Mouse (Mus musculus) hindbrain, postnatal 0 days (tissue): ENCODE data around the gene Neurl4. TPM values are rescaled to one million over a fixed set of nuclear protein-coding genes. Genes with fewer than 3 reads are reported as not detected.
A peak's percentile ranks its signal among the peaks of the same experiment; 100 is the strongest.
"Not testable (repeated sequence)": the region's sequence is repeated elsewhere in the genome, so short reads cannot be mapped to it uniquely, and the experiment has no call there.

ENCODE experiments used
- ATAC-seq: fragments of 200-750 bp; cut with Nextera tagmentation; 2 replicates; pipeline ENCODE4 v1.8.0; 2017; ENCODE audit warnings: mild to moderate bottlenecking, moderate TSS enrichment, moderate library complexity
- DNase-seq: peaks from one replicate; pipeline ENCODE4 v3.0.0-alpha.2; 2015; ENCODE audit warnings: low spot score
- H3K27ac ChIP-seq: fragments of 300-500 bp; sonication (generic); 2 replicates; pipeline ENCODE4 v1.5.1; 2014; ENCODE audit warnings: mild to moderate bottlenecking
- H3K27me3 ChIP-seq: fragments of 300-500 bp; sonication (generic); 2 replicates; pipeline ENCODE4 v1.6.1; 2014; ENCODE audit warnings: low read length, mixed read lengths; ENCODE audit not compliant: insufficient read depth
- H3K36me3 ChIP-seq: fragments of 300-500 bp; sonication (generic); 2 replicates; pipeline ENCODE4 v1.6.1; 2014; ENCODE audit warnings: low read length, mixed read lengths; ENCODE audit not compliant: insufficient read depth
- H3K4me1 ChIP-seq: fragments of 300-500 bp; sonication (generic); 2 replicates; pipeline ENCODE4 v1.6.1; 2014; ENCODE audit warnings: antibody characterized with exemption, low read length, mixed read lengths; ENCODE audit not compliant: insufficient read depth
- H3K4me2 ChIP-seq: fragments of 300-500 bp; sonication (generic); 2 replicates; pipeline ENCODE4 v1.6.1; 2014; ENCODE audit warnings: low read depth, mild to moderate bottlenecking, low read length, moderate library complexity, mixed read lengths
- H3K4me3 ChIP-seq: fragments of 300-500 bp; sonication (generic); 2 replicates; pipeline ENCODE4 v1.5.1; 2014; ENCODE audit warnings: low read length
- H3K9ac ChIP-seq: fragments of 300-500 bp; sonication (generic); replicated peaks from 2 replicates; pipeline ENCODE4 v1.6.1; 2014; ENCODE audit warnings: mild to moderate bottlenecking, low read length, moderate library complexity, mixed read lengths
- H3K9me3 ChIP-seq: fragments of 300-500 bp; sonication (generic); 2 replicates; pipeline ENCODE4 v1.6.1; 2016; ENCODE audit warnings: low read length, mixed read lengths
- CTCF ChIP-seq: IDR thresholded peaks from 2 replicates; pipeline ENCODE4 v1.5.1; 2016; ENCODE audit warnings: antibody characterized with exemption, control low read depth, low read depth
- WGBS: fragments of 180-500 bp; shearing (Covaris S2); extraction: QIAGEN DNeasy Blood & Tissue Kit; methylation state at CpG from one replicate; pipeline ENCODE4 v1.1.7; 2014; 5-methylcytosine and 5-hydroxymethylcytosine counted together
- polyA plus RNA-seq: library from polyadenylated mRNA; unstranded; fragments of >200 nt; fragmentation: Nextera tagmentation; extraction: Ambion mirVana; gene quantifications from 2 replicates; pipeline ENCODE4 v1.2.1, GENCODE M21; 2015
- total RNA-seq: library from RNA; depleted of rRNA; stranded (reverse); fragments of >200 nt; gene quantifications from 2 replicates; pipeline ENCODE4 v1.2.3, GENCODE M21; 2014

Neurl4 gene
- total and polyA plus RNA-seq, 2 experiments from 2014 or later = 11.9 to 118 TPM

- H3K27ac ChIP-seq = peak overlapping the region; percentile 91; the same call in 1 of the 2 replicates
- ATAC-seq (no peak), DNase-seq (no peak)
- TF ChIP-seq CTCF = no peak
- 80% methylated on average over 15 of the region's 15 CpGs for WGBS
- H3K36me3 ChIP-seq = peaks cover 70% of the 10 kb centered on the region
- peaks cover 8% of the 10 kb centered on the region; the same call in 1 of the 2 replicates for H3K4me1 ChIP-seq
- no peaks in the 10 kb centered on the region for H3K27me3 ChIP-seq
- H3K9me3 ChIP-seq = no peaks in the 10 kb centered on the region
- H3K4me2 ChIP-seq = peak overlapping the region; percentile 97
- H3K9ac ChIP-seq = peak overlapping the region; percentile 93; the same call in 1 of the 2 replicates
- H3K4me3 ChIP-seq = peak overlapping the region; percentile 84
These were observed 12.1 kb downstream of the Neurl4 start for GRCm38 (mm10) chr11:69912716-69913530.

GRCm38 (mm10) chr11:69913554-69914371, 12.9 kb downstream of the Neurl4 start, which contains the start of gene Gps2:
Gene Gps2 (plus strand): TSS chr11:69913888.
- ATAC-seq = peak; percentile 94
- Histone ChIP-seq H3K27me3 (no peaks in the 10 kb centered on the region), H3K9ac (peak within 1 kb of the TSS; percentile 93), H3K9me3 (no peaks in the 10 kb centered on the region), H3K4me3 (peak within 1 kb of the TSS; percentile 84), H3K27ac (peak within 1 kb of the TSS; percentile 91), H3K4me2 (peak within 1 kb of the TSS; percentile 97), H3K4me1 (peaks cover 8% of the 10 kb centered on the region; the same call in 1 of the 2 replicates), H3K36me3 (peaks cover 68% of the 10 kb centered on the region)
- WGBS = 1% methylated on average over 57 of the region's 61 CpGs
- no peak for TF ChIP-seq CTCF
- peak; percentile 97 for DNase-seq

GRCm38 (mm10) chr11:69914372-69914764, 13.5 kb downstream of the Neurl4 start:
- 4% methylated on average over 17 of the region's 17 CpGs for WGBS

GRCm38 (mm10) chr11:69914917-69915430, 14.1 kb downstream of the Neurl4 start:
- WGBS = 39% methylated on average over 9 of the region's 9 CpGs
- H3K27me3 ChIP-seq = no peaks in the 10 kb centered on the region
- TF ChIP-seq CTCF = no peak
- DNase-seq (no peak), ATAC-seq (no peak)
- peaks cover 15% of the 10 kb centered on the region for H3K4me1 ChIP-seq
- peak overlapping the region; percentile 97 for H3K4me2 ChIP-seq
- peak overlapping the region; percentile 93; the same call in 1 of the 2 replicates for H3K9ac ChIP-seq
- H3K27ac ChIP-seq = no peak overlapping the region
- H3K36me3 ChIP-seq = peaks cover 61% of the 10 kb centered on the region
- H3K9me3 ChIP-seq = no peaks in the 10 kb centered on the region
- peak overlapping the region; percentile 84 for H3K4me3 ChIP-seq

More at GRCm38 (mm10) chr11:69914372-69914764, 13.5 kb downstream of the Neurl4 start:
- Histone ChIP-seq H3K36me3 (peaks cover 67% of the 10 kb centered on the region), H3K27ac (peak overlapping the region; percentile 91), H3K9me3 (no peaks in the 10 kb centered on the region), H3K4me2 (peak overlapping the region; percentile 97), H3K4me3 (peak overlapping the region; percentile 84), H3K9ac (peak overlapping the region; percentile 93), H3K4me1 (peaks cover 11% of the 10 kb centered on the region), H3K27me3 (no peaks in the 10 kb centered on the region)
- TF ChIP-seq CTCF = no peak
- ATAC-seq (no peak), DNase-seq (no peak)

GRCm38 (mm10) chr11:69915667-69916627, 15.1 kb downstream of the Neurl4 start:
- TF ChIP-seq CTCF = peak; percentile 37
- no peaks in the 10 kb centered on the region for H3K9me3 ChIP-seq
- H3K4me1 ChIP-seq = peaks cover 15% of the 10 kb centered on the region
- WGBS = 70% methylated on average over 5 of the region's 5 CpGs
- H3K4me3 ChIP-seq = no peak overlapping the region
- DNase-seq = no peak
- no peak overlapping the region for H3K27ac ChIP-seq
- H3K36me3 ChIP-seq = peaks cover 52% of the 10 kb centered on the region
- no peaks in the 10 kb centered on the region for H3K27me3 ChIP-seq
- H3K4me2 ChIP-seq = no peak overlapping the region
- no peak overlapping the region for H3K9ac ChIP-seq
- ATAC-seq = no peak

- WGBS = 67% methylated on average over 7 of the region's 7 CpGs
- Histone ChIP-seq H3K4me1 (peaks cover 15% of the 10 kb centered on the region), H3K36me3 (peaks cover 44% of the 10 kb centered on the region)
These were observed 15.9 kb downstream of the Neurl4 start for GRCm38 (mm10) chr11:69916652-69917378.

More at GRCm38 (mm10) chr11:69916652-69917378, 15.9 kb downstream of the Neurl4 start:
- H3K4me2 ChIP-seq, H3K27ac ChIP-seq, ATAC-seq, DNase-seq, H3K4me3 ChIP-seq, H3K27me3 ChIP-seq, H3K9ac ChIP-seq, H3K9me3 ChIP-seq: not testable (repeated sequence)
